Mouse (Mus musculus) MEL-GATA-1-ER (cell line): ENCODE measurements around the gene Rin2.

ENCODE experiments used
- DNase-seq: peaks from one replicate; pipeline ENCODE4 v3.0.0-alpha.2; 2012; ENCODE audit warnings: low read depth; ENCODE audit errors: extremely low read depth

Gene Rin2

DNA sequence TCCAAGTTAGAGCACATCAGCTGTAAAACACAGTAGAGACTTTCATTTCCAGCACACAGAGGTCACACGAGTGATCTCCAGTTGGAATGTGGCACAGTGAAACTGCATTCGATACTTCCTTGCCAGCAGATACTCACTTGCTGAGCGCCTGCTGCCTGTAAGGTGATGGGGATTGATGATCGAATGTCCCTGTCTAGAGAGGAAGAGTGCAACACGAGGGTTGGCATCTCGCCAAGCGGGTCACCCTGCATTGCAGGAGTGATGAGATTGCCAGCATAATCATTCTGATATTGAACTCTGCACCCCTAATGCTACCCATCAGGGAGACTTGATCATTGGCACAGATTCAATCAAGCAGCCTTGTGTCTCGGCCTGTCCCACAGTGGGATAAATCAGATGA lies 182.8 kb downstream of the Rin2 start:
- DNase-seq: no peak

DNA sequence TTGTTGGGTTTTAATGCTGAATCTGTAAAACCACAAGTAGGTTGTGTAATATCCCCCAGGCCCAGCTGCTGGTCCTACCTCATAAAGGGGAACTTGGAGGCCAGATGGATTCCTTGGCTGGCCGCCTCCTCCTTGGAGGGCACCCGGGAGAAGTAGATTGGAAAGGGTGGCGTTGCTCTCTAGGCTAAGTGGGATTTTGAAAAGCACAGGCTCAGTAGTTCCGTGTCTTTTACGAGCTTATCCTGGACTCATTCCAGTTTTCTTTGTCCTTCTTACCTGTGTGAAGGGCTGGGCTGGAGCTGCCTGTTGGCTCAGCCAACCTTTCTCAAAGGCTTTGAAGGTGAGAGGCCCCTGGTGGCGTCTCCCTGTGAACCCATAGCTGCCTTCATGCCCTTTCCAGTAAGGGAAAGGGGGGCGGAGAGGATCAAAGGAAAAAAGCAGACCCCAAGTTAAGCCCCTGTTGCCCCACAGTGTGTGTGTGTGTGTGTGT lies 184.5 kb downstream of the Rin2 start:
- DNase-seq: no peak

DNA sequence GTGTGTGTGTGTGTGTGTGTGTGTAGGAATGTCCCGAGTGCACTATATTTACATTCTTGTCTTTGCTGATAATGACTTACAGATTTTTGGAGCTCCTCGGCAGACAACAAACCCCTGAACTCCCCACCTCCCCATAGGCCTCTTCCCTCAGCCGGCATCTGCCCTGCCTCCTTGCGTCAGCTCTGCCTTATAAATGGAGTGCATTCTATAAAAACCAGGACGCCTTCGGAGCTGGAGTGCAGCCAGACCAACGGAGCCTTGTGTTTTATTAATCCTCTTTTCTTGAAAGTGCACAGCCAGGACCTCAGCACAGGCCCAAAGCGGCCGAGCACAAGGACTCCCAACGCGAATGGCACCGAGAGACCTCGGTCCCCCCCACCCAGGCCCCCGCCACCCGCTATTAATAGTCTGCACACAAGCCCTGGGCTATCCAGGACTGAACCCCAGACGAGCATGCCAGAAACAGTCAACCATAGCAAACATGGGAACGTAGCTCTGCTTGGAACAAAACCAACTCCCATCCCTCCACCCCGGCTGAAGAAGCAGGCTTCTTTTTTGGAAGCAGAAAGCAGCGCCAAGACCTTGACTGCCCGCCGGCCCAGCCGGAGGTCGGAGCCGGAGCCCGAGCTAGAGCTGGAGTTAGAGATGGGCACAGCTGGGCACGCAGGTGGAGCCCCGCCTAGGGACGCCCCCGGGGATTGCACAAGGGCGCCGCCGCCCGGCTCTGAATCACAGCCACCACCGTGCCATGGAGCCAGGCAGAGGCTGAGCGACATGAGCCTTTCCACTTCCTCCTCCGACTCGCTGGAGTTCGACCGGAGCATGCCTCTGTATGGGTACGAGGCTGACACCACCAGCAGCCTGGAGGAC lies 185.2 kb downstream of the Rin2 start:
- DNase-seq: no peak

GRCm38 (mm10) chr2:145861193-145862123 lies 186.4 kb downstream of the Rin2 start:
- no peak for DNase-seq

- DNase-seq: no peak
Observed at GRCm38 (mm10) chr2:145862206-145862817, 187.3 kb downstream of the Rin2 start.

DNA sequence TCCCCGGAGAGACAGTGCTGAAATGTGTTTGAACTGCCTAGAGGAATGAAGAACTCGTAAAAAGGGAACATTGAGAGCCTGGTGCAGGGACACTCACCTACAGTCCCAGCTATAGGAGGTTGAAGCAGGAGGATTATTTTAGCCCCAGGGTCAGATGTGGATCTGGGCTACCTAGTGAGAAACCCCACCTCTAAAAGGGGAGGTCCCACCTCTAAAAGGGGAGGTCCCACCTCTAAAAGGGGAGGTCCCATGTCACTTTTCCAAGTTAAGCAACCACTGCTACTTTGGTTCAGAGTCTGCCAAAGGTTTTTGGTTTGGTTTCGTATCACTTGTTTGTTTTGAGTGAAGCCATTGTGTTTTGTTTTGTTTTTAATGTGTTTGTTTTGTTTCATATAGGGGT lies 190.3 kb downstream of the Rin2 start:
- DNase-seq: no peak

DNA sequence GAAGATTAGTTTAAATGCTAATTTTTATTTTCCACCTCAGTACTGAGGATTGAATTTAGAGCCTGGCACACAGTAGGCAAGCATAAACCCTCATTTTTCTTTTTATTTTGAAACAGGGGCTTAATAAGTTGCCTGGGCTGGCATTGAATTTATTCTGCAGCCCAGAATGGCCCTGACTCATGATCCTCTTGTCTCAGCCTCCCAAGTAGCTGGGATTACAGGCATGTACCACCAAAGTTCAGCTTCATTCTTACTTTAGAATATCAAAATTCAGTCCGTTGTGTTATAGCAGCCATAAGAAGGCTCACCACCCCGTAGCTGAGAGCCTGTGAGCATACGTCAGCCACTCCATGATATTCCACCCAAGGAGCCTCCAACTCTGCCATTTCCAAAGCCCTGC lies 191.2 kb downstream of the Rin2 start:
- no peak for DNase-seq

DNA sequence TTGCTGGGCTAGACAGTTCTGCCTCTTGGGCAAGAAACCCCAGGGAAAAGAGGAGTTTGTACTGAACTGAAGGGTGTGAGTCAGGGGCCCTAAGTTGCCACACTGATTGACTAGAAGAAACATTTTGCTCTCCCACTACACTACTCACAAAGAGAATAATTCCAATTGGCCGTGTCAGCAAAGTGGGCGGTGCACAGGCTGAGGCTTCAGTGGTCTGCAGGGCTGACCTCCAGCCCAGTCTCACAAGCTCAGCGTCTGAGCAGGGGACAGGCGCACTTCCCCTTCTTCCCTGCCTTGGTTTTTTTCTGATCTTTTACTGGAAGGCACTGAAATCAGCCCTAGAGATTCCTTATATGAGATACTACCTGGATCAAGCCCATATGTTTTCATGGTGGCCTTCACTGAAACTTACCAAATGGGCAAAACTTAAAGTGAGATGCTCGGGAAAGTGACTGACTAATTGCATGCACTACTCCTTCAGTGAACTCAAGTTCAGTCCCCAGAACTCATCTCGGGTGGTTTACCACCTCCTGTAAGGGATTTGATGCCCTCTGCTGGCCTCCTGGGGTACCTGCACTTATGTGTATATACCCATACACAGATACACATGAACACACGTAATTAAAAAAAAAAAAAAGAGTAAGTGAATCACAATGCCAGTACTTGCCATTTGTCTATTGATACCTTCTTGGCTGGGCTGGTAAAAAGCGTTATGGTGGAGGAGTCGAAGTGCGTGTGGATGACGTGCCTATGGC lies 191.9 kb downstream of the Rin2 start:
- DNase-seq: no peak

DNA sequence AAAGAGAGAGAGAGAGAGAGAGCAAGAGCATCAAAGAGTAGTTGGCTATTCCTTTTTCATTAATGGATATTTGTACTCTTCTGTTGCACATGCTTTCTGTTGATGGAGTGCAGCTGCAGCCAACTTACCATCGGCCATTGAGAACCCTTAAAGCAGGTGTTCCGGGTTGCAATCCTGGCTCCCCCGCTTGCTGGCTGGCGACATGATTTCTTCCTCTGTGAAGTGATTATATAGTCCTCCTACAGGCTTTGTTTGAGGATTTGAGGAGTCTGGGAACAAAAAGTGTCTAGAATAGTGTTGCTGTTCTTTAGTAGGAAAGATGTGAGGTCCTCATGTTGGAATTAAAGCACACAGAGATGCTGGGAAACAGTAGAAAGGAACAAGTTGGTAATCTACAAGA lies 196.3 kb downstream of the Rin2 start:
- no peak for DNase-seq

- no peak for DNase-seq
Observed at GRCm38 (mm10) chr2:145872099-145872498, 197.1 kb downstream of the Rin2 start.

DNA sequence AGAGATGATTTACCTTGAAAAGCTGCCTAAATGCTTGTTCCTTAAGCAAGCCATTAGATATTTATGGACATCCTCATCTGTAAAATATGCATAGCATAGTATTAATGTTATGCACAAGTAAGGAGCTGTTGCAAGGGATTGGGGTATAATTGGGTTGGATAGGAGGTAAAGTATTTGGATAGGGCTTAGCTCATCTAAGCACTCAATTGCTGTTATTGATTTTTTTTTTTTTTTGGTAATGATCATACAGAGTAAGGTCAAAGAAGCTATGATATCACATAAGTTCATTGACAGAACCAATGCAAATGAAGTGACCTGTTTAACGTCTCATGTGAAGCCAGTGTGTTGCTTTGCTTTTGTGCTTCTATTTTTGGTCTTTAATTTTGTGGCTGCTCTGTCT lies 198.9 kb downstream of the Rin2 start:
- DNase-seq: no peak

- no peak for DNase-seq
Observed at GRCm38 (mm10) chr2:145874879-145875482, 200.0 kb downstream of the Rin2 start.

GRCm38 (mm10) chr2:145877191-145877590 lies 202.2 kb downstream of the Rin2 start:
- DNase-seq: no peak

DNA sequence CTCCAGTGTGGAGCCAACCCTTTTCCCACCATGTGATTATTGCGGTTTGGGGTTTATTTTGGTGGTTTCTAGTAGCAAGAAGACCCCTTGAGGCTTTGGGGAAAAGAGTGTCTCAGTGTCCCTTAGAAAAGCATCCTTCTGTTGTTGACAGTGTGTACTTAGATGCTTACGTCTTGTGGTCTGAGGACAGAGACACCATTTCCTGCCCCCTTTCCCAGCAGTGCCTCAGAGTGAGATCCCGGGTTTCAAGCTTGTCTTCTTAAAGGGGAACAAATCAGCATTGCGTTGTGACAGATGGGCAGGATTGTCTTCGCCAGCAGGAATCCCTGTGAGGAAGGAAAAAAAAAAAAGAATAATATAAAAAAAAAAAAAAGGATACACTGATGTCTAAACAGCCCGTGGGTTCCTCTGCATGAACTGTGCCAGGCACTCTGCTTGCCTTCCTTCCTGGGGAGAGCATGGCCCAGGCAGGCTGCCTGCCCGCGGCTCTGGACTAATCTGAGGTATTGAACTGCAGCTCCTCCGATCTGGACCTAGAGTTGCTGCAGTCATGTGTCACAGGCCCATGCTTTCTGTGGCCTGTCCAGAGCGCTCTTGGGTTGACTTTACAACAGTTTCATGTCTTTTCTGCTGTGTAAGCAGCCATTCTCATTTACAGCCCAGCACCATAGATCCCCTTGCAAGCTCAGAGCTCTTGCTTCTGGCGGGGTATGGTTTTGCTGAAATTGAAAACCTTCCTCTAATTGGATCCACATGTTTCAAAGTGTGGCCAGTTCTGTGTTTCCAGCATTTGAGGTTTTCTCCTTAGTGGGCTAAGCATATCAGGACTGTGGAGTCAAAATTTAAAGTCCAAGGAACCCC lies 206.1 kb downstream of the Rin2 start:
- DNase-seq: no peak

- DNase-seq: no peak
Observed at GRCm38 (mm10) chr2:145881932-145882331, 206.9 kb downstream of the Rin2 start.

DNA sequence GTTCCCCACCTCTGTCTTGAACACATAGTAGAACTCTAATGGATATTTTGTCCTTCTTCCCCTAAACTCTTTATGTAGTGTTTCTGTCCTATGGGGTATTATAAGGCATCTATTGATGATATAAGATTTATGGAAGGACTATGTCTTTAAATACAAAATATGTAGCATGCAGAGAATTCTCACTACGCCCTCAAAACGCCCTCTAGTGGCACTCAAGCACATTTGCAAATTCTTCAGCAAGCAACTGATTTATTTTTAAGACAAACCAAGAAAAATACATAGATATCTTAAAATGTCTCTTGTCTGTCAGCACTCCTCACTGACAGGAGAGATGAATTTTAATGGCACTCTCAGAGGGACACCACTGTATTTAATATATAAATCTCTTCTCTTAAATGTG lies 207.4 kb downstream of the Rin2 start:
- DNase-seq: no peak

- no peak for DNase-seq
Observed at GRCm38 (mm10) chr2:145884036-145884912, 209.3 kb downstream of the Rin2 start.

- DNase-seq: no peak
Observed at GRCm38 (mm10) chr2:145884913-145885785, 210.1 kb downstream of the Rin2 start.
